Mouse (Mus musculus): ENCODE measurements around the gene Jmjd8.

The Jmjd8 gene

DNA sequence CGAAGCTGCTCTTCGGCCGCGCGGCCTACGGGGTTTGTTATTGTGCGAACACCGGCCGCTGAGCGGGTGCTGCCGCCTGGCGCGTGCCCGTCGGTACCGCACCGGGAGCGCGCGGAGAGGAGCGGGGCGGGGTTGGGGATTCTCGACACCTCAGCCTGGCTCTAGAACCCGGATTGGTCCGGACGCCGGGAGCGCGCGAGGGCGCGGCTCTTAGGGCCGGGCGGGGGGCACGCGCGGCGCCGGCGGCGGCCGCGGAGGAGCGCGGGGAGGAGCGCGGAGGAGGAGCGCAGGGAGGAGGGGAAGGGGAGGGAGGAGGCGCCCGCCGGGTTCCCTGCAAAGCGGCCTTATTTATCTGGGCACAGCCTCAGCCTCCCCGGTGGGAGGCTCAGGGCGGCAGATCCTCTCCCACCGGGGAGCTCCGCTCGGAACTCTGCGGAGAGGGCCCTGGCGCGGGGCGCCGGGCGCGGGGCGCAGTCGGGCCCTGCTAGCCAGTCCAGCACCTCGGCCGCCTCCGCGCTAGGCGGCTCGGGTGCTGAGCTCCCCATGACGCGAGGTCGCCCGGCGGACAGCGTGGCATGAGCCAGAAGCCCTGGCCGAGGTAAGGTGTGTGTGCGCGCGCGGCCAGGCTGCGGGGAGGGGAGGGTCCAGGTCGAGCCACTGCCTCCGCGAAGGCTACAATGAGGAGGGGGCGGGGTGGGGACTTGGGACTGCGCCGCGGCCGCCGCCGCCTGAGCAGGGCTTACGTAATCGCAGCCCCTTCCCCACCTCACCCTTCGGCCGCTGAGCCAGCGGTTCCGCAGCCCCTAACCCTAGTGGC, 19.7 kb upstream of the Jmjd8 start, which contains the start of gene Fbxl16:
Gene Fbxl16 (plus strand): TSS at position 297 of the 817 bp plus-strand sequence.
- peak; percentile 95 for DNase-seq

- peak; percentile 72 for DNase-seq
Observed at GRCm38 (mm10) chr17:25809606-25810340, 18.9 kb upstream of the Jmjd8 start.

- DNase-seq = no peak
Observed at GRCm38 (mm10) chr17:25810890-25811289, 17.8 kb upstream of the Jmjd8 start.

GRCm38 (mm10) chr17:25813471-25813870, 15.2 kb upstream of the Jmjd8 start:
- peak; percentile 87 for DNase-seq

DNA sequence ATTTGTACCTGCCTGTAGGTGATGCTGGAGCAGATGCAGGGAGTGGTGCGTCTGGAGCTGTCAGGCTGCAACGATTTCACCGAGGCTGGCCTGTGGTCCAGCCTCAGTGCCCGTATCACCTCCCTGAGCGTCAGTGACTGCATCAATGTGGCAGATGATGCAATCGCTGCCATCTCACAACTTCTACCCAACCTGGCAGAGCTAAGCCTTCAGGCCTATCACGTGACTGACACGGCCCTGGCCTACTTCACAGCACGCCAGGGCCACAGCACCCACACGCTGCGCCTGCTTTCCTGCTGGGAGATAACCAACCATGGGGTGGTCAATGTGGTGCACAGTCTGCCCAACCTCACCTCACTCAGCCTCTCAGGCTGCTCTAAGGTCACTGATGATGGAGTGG, 11.0 kb upstream of the Jmjd8 start:
- no peak for DNase-seq

DNA sequence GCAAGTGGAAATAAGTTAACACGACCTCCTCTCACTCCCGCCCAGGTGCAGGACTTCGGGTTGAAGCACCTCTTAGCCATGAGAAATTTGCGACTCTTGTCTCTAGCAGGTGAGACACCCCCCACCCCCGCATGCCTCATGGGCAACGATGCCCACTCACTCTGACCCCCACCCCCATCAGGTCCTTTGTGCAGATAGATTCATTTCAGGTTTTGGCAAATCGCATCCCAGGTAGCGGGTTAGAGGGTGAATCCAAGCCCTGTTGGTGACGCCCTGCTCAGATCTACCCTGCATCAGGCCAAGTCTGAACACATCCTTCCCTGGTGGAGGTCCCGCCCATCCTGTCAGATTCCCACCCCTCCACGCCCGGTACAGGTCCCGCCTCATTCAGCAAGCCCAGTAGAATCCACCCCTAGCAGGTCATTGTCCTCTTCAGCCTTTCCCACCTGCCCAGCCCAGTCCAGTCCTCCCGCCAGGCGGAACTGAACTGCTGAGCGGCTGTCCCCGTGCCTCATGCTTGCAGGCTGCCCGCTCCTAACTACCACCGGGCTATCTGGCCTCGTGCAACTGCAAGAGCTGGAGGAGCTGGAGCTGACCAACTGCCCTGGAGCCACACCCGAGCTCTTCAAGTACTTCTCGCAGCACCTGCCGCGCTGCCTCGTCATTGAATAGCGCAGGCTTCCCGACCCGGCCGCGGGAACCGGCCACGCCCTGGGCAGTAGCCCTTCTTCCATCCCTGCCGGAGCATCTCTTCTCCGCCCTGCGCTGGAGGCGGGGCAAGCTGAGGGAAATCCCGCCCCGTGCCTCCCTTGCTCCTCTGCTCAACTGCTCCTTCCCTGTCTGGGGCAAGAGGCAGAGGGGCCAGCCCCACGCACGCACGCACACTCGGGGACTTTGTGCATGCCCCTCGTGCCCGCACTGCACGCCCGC, 9.6 kb upstream of the Jmjd8 start:
- DNase-seq = peak; percentile 35

DNA sequence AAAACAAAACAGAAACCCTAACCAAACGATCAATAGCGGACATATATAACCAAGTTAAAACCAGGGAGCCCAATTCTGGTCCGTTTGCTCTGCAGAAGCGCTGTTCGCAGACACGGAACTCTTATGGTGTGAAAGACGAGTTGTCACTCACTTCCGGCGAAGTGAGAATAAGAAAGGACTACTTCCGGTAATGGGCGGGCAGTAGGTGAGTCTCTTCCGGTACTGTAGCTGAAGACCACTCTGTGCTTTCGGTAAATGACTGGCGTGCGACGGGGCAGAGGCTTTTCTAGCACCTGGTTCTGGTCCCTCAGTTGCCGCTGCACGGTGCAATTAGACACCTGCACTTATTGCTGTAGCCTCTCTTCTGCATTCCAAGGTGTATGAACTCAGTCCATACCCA, 5.2 kb upstream of the Jmjd8 start, which contains the start of gene Wdr24:
Gene Wdr24 (plus strand): TSS at position 176 of the 400 bp plus-strand sequence.
- peak; percentile 95 for DNase-seq

DNA sequence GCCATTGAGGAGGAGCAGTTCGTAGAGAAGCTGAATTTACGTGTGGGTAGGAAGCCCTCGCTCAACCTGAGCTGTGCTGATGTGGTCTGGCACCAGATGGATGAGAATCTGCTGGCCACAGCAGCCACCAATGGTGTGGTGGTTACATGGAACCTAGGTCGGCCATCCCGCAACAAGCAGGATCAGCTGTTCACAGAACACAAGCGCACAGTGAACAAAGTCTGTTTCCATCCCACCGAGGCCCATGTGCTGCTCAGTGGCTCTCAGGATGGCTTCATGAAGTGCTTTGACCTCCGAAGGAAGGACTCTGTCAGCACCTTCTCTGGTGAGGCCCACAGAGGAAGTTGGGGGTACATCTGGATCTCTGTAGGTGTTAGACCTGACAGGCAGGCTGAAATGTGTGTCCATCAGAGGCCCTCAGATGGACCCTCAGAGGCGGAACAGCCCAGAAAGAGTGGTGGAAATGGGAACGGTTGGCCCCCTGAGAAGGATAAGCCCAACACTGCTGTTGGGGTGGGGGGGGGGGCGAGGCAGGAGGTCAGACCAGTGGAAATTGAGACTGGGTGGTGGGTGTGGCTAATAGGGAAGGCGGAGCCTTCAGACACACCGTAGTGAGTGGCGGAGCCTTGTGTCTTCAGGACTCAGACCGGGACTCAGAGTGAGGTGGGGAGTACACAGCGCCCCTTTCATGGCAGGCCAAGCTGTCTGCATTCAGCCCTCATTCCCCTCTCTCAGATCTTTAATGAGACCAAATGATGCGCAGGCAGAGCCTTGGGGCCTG, 4.1 kb upstream of the Jmjd8 start:
- no peak for DNase-seq

DNA sequence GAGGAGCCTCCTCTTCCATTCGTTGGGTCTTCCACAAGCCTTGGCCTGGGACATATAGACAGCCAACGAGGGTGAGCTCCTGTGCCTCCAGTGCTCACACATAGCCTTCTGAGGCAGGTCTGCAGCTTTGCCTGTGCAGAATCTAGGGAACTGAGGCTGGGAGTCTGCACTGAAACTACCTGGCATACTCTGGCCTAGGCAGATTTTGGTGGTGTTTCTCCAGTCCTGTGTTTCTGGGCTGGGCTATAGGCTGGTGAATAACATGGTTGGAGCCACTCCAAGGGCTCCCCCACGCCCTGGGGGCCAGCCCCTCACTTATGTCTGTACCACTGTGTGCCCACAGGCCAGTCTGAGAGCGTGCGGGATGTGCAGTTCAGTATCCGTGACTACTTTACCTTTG, 3.4 kb upstream of the Jmjd8 start:
- no peak for DNase-seq

- DNase-seq = no peak
Observed at GRCm38 (mm10) chr17:25825984-25826570, 2.6 kb upstream of the Jmjd8 start.

- DNase-seq = no peak
Observed at GRCm38 (mm10) chr17:25827011-25827410, 1.7 kb upstream of the Jmjd8 start.

DNA sequence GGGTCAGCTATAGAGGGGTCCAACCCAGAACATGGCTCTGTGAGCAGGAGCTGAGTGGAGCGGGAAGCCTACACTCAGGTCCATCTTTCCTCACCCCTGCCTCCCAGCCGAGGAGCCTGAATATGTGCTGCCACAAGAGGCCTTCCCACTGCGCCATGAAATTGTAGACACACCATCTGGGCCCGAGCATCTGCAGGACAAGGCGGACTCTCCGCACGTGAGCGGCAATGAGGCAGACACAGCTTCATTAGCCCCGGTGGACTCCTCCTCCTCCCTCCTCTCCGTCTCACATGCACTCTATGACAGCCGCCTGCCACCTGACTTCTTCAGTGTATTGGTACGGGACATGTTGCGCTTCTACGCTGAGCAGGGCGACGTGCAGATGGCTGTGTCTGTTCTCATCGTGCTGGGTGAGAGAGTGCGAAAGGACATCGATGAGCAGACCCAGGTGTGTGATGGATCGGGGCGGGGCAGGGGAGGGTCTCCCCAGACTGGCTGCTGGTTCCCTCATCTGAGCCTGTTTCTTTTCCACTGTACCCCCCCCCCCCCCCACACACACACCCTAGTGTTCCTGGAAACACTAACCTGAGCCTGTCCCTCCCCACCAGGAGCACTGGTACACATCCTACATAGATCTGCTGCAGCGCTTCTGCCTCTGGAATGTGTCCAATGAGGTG, 983 bp upstream of the Jmjd8 start:
- no peak for DNase-seq

DNA sequence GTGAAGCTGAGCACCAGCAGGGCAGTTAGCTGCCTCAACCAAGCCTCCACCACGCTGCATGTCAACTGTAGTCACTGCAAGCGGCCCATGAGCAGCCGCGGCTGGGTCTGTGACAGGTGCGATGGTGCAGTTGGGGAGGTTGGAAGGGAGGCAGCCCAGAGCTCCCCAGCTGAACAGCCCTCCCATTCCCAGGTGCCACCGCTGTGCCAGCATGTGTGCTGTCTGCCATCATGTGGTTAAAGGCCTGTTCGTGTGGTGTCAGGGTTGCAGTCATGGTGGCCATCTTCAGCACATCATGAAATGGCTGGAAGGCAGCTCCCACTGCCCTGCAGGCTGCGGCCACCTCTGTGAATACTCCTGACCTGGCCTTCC, 458 bp upstream of the Jmjd8 start:
- no peak for DNase-seq

- no peak for DNase-seq
Observed at GRCm38 (mm10) chr17:25829558-25830017, 921 bp downstream of the Jmjd8 start.

DNA sequence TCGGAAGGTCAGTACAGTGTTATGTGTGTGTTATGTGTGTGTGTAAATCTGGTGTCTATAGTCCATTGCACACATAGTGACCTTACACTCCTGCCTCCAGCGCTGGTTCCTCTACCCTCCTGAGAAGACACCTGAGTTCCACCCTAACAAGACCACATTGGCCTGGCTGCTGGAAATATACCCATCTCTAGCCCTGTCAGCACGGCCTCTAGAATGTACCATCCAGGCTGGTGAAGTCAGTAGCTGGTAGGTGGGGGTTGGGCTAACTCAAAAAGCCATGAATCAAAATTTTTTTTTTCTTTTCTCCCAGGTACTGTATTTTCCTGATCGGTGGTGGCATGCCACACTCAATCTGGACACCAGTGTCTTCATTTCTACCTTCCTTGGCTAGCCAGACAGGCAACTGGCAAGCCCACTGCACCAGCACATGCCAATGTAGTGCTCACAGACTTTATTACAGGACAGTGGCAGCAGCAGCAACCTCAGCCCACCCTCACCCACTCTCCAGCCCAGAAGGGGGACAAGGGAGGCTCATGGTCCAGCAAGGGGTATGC, 1.6 kb downstream of the Jmjd8 start:
- DNase-seq = no peak

- no peak for DNase-seq
Observed at GRCm38 (mm10) chr17:25830806-25831431, 2.3 kb downstream of the Jmjd8 start.

- DNase-seq = no peak
Observed at GRCm38 (mm10) chr17:25831451-25832281, 3.0 kb downstream of the Jmjd8 start.

DNA sequence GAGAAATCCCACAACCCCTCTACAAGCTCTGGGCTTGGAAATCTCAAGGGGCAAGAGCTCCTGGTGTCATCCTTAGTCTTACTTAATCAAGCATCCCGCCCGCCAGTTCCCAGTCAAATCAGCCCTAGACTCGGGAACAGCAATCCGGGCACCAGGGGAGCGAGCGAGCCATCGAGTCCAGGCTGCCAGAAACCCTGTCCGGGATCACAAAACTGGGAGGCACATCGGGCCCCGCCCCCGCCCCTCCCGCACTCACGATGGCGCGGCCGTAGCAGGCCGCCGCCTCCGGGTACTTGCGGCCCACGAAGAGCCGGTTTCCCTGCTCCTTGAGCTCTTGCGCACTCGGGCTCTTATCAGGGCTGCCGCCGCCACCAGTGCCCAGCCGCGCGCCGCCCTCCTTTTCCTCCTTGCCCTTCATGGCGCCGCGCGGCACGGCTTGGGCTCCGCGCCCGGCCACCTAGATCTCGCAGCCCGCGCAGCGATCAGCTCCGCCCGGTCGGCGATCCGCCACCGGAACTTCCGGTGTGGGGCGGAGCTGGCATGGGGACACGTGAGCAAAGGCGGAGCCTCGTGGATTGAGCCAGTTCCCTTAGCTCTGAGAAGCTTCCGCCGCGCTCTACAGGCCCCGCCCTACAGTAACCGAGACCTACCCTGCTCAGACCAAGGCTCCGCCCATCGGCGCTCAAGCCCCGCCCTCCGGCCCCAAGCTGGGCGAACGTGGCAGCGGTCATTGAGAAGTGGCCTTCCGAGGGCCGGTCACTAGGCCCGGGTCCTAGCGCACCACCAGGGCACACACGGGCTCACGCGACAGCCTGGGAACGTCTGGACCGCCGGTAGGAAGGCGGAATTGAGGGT, 4.0 kb downstream of the Jmjd8 start:
- peak; percentile 99 for DNase-seq
